Mouse (Mus musculus): Measurements from ENCODE around the gene Gm13083.

The Gm13083 gene

DNA sequence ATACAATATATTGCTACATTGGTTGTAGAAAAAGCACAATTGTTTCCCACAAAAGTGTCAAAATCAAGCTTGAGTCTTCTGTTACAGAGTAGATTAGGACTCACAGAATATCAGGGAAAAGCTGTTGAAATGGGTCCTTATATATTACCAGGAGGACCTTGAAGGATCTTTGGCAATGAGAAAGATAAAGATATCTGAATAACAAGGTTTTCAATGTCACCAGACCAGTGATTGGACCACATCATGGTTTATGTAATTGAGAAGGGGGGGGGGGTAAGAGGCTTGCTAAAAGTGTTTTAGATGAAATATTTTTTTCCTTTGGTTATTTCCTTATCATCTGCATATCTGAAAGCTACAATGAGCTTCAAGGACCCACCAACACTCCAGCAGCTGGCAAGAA lies at the start of gene Gm13083:
Gene Gm13083 (plus strand): TSS at position 301 of the 400 bp plus-strand sequence.

DNA sequence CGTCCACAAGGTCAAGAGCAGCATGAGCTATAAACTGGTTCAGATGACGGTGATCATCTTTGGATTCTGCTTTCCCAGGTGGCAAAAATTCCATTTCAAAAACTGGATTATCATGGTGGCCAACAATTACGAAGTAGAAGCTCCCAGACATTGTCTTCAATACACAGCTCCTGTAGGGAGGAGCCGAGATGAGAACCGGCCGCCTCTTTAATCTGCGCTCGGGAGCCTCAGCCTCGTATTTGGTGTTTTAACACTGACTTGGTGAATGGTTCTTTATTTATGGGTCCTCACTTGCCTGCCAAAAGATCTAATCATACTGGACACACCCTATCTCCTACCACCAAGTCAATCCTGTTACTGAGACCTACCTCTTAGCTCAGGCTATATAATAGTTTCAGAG lies 2.9 kb upstream of the Gm13083 start:
- 85% methylated on average over 9 of the region's 9 CpGs for WGBS

DNA sequence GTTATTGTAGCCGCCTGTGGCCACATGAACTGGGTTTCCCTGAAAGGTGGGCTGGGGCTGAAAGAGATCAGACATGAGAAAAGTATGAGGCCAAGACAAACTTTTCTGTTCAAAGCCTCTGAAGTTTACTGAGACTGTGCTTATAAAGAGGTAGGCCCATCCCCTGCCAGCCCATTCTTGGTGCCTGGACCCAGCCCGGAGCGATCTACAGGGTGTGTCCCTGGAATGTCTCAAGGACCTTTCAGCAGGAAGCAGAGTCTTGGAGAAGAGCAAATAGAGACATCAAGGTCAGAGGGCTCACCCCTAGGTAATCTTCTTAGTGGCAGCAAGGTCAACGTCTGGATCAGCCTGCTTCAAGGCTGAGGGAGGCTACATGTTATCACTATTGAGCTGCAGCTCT lies 3.3 kb downstream of the Gm13083 start:
- 75% methylated on average over 4 of the region's 4 CpGs for WGBS

DNA sequence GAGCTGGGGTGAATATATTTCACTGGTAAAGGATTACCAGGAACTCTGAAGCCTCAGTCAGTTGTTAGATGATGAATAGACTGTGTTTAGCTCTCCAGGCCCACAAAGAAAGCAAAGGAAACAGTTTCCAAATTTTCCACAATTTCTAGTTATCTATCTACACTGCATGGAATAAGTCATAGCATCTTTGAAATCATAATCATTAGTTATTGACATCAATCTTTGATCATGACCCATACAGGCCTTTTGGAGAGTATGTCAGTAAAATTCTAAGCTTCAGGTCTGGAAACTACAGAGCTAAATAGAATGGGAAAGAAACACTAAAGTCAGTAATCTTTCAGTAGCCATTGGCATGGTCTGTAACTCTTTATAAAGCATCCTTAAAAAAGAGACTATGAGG lies 42.3 kb downstream of the Gm13083 start, which contains the start of gene Gm13088:
Gene Gm13088 (minus strand): TSS at position 101 of the 400 bp plus-strand sequence.

